Mouse (Mus musculus) left cerebral cortex, adult 6 months (tissue): ENCODE measurements around the gene Themis2. TPM values are rescaled to one million over a fixed set of nuclear protein-coding genes. Genes with fewer than 3 reads are reported as not detected.

Experiments used
- long read RNA-seq, 2 experiments: library from polyadenylated mRNA; unstranded; transcript quantifications; one replicate each; pipeline ENCODE4 v2.0.0; 2019 to 2020
- polyA plus RNA-seq: library from polyadenylated mRNA; unstranded; fragments of <200 nt; fragmentation: Nextera tagmentation; gene quantifications from 2 replicates; pipeline ENCODE4 v1.2.3, GENCODE M21; 2021

Gene Themis2
- polyA plus RNA-seq, result 0.45 and 0.71 TPM in 2 replicates
- long read RNA-seq, experiment 1, partial matches to known transcripts, result 1 of 3 reads
- long read RNA-seq, experiment 1, other reads (novel, unspliced or antisense), result 0 of 3 reads
- long read RNA-seq, experiment 2, result 0 reads

GRCm38 (mm10) chr4:132796196-132796886 is at the start of gene Themis2:
Gene Themis2, minus strand, starts transcription at chr4:132796387.

GRCm38 (mm10) chr4:132842970-132843704 is 47.0 kb upstream of the Themis2 start, which contains the start of gene Ppp1r8:
Gene Ppp1r8, minus strand, starts transcription at chr4:132843169.

GRCm38 (mm10) chr4:132767914-132768876 is 28.0 kb downstream of the Themis2 start, which contains the start of gene Rpa2:
Gene Rpa2, plus strand, starts transcription at chr4:132768332.

GRCm38 (mm10) chr4:132756974-132757373 is 39.2 kb downstream of the Themis2 start, which contains the start of gene Smpdl3b:
Gene Smpdl3b, minus strand, starts transcription at chr4:132757252.

GRCm38 (mm10) chr4:132732148-132732684 is 64.0 kb downstream of the Themis2 start, which contains the start of gene Xkr8:
Gene Xkr8, minus strand, starts transcription at chr4:132732546.

Other genes with a start within 250 kb of the Themis2 start
- 3.0 and 3.7 TPM in 2 replicates for gene Ptafr, start 232.3 kb downstream of the Themis2 start, polyA plus RNA-seq
- gene Eya3, start 157.4 kb downstream of the Themis2 start, polyA plus RNA-seq, result 17.1 and 25.1 TPM in 2 replicates
- 2.5 and 2.8 TPM in 2 replicates for gene Xkr8, start 63.8 kb downstream of the Themis2 start, polyA plus RNA-seq
- 2.4 and 3.2 TPM in 2 replicates for gene Smpdl3b, start 39.1 kb downstream of the Themis2 start, polyA plus RNA-seq
- 16.0 and 19.3 TPM in 2 replicates for gene Rpa2, start 28.1 kb downstream of the Themis2 start, polyA plus RNA-seq
- 8.9 and 11.0 TPM in 2 replicates for gene Ppp1r8, start 46.8 kb upstream of the Themis2 start, polyA plus RNA-seq
- 83.5 and 102 TPM in 2 replicates for gene Stx12, start 88.1 kb upstream of the Themis2 start, polyA plus RNA-seq
- 34.3 and 41.1 TPM in 2 replicates for gene Fam76a, start 126.2 kb upstream of the Themis2 start, polyA plus RNA-seq
- 0.05 TPM in 1 of 2 replicates, not detected in the other for gene Fgr, start 177.7 kb upstream of the Themis2 start, polyA plus RNA-seq
- gene Ahdc1, start 214.9 kb upstream of the Themis2 start, polyA plus RNA-seq, result 2.7 and 7.4 TPM in 2 replicates